Mouse (Mus musculus) hindbrain, embryonic 12.5 days (tissue): ENCODE results near the gene Tmem107. TPM values are rescaled to one million over a fixed set of nuclear protein-coding genes. Genes with fewer than 3 reads are reported as not detected.
A peak's percentile ranks its signal among the peaks of the same experiment; 100 is the strongest.

Experiments used
- ATAC-seq: fragments of 200-750 bp; cut with Nextera tagmentation; 2 replicates; pipeline ENCODE4 v1.8.0; 2017; ENCODE audit warnings: moderate TSS enrichment; ENCODE audit not compliant: low FRiP score
- H3K27ac ChIP-seq: fragments of 300-500 bp; sonication (generic); 2 replicates; pipeline ENCODE4 v1.5.1; 2016; ENCODE audit warnings: mild to moderate bottlenecking
- H3K27me3 ChIP-seq: fragments of 300-500 bp; sonication (generic); 2 replicates; pipeline ENCODE4 v1.6.1; 2016; ENCODE audit warnings: mild to moderate bottlenecking
- H3K36me3 ChIP-seq: fragments of 300-500 bp; sonication (generic); 2 replicates; pipeline ENCODE4 v1.6.1; 2016; ENCODE audit warnings: mild to moderate bottlenecking
- H3K4me1 ChIP-seq: fragments of 300-500 bp; sonication (generic); 2 replicates; pipeline ENCODE4 v1.6.1; 2016
- H3K4me2 ChIP-seq: fragments of 300-500 bp; sonication (generic); replicated peaks from 2 replicates; pipeline ENCODE4 v1.6.1; 2016; ENCODE audit warnings: mild to moderate bottlenecking
- H3K4me3 ChIP-seq: fragments of 300-500 bp; sonication (generic); 2 replicates; pipeline ENCODE4 v1.5.1; 2016; ENCODE audit warnings: mild to moderate bottlenecking
- H3K9ac ChIP-seq: fragments of 300-500 bp; sonication (generic); 2 replicates; pipeline ENCODE4 v1.6.1; 2016; ENCODE audit warnings: mild to moderate bottlenecking, moderate library complexity
- H3K9me3 ChIP-seq: fragments of 300-500 bp; sonication (generic); replicated peaks from 2 replicates; pipeline ENCODE4 v1.6.1; 2016; ENCODE audit warnings: mild to moderate bottlenecking
- WGBS: fragments of 180-500 bp; shearing (Covaris S2); methylation state at CpG from one replicate; pipeline ENCODE4 v1.1.7; 2016; 5-methylcytosine and 5-hydroxymethylcytosine counted together
- polyA plus RNA-seq: library from polyadenylated mRNA; unstranded; fragments of >200 nt; fragmentation: Nextera tagmentation; extraction: Ambion mirVana; gene quantifications from 2 replicates; pipeline ENCODE4 v1.2.1, GENCODE M21; 2016

The Tmem107 gene
- polyA plus RNA-seq, 1 experiment from 2014 or later, result 45.1 TPM

- H3K27ac ChIP-seq, result no peak overlapping the region
- 90% methylated on average over 8 of the region's 8 CpGs for WGBS
- no peak for ATAC-seq
Observed at GRCm38 (mm10) chr11:69080855-69081222, 10.2 kb downstream of the Tmem107 start.

DNA sequence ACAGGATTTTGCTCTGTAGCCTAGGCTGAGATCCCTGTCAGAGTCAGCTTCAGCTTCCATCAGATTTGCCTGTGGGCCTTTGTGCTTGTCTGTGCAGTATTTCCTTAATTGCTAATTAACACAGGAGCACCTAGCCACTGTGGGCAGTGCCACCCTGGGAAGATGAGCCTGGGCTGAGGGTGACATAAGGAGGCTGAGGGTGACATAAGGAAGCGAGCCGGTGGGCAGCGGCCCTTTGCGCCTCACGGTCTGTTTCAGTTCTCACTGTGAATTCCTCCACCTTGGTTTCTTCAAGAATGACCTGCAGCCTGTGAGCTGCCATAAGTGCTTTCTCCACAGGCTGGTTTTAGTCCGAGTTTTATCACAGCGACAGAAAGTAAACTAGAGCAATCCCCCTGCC lies 11.0 kb downstream of the Tmem107 start:
- H3K9ac ChIP-seq, result no peak overlapping the region
- no peak overlapping the region for H3K4me2 ChIP-seq
- no peak overlapping the region for H3K27ac ChIP-seq
- no peaks in the 10 kb centered on the region for H3K27me3 ChIP-seq
- 91% methylated on average over 7 of the region's 7 CpGs for WGBS
- no peak overlapping the region for H3K4me3 ChIP-seq
- H3K4me1 ChIP-seq, result no peaks in the 10 kb centered on the region
- no peaks in the 10 kb centered on the region for H3K36me3 ChIP-seq
- no peaks in the 10 kb centered on the region for H3K9me3 ChIP-seq
- ATAC-seq, result no peak

More at GRCm38 (mm10) chr11:69080855-69081222, 10.2 kb downstream of the Tmem107 start:
- Histone ChIP-seq H3K27me3 (no peaks in the 10 kb centered on the region), H3K4me2 (no peak overlapping the region), H3K4me3 (no peak overlapping the region), H3K36me3 (no peaks in the 10 kb centered on the region), H3K4me1 (no peaks in the 10 kb centered on the region), H3K9me3 (no peaks in the 10 kb centered on the region), H3K9ac (no peak overlapping the region)

- WGBS, result 70% methylated on average over 6 of the region's 6 CpGs
- no peak for ATAC-seq
Observed at GRCm38 (mm10) chr11:69085608-69086007, 15.0 kb downstream of the Tmem107 start.

DNA sequence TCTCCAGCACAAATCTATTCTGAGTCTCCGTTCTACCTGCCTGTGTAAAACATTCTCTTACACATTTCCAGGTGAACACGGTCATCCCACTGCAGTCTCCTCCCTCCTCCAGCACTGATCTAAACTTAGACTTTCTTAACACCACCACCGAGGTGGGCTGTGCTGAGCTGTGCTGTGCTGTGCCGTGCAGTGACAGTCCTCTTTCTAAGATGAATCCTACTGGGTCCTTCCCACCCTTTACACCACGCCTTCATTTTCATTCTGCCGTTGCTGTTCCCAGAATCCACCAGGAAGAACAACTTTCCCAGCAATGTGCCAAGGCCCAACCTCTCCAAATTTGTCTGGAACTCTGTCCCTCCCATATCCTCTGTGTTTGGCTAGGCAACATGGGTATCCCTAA lies 15.8 kb downstream of the Tmem107 start:
- Histone ChIP-seq H3K27ac (peak overlapping the region; percentile 95; the same call in 1 of the 2 replicates), H3K4me3 (no peak overlapping the region), H3K36me3 (peaks cover 11% of the 10 kb centered on the region; the same call in 1 of the 2 replicates), H3K4me2 (no peak overlapping the region), H3K9me3 (no peaks in the 10 kb centered on the region), H3K4me1 (peaks cover 27% of the 10 kb centered on the region), H3K9ac (0 out of 2 replicates have a peak overlapping the region, but pooled peaks have one; percentile 14), H3K27me3 (no peaks in the 10 kb centered on the region)
- WGBS, result 65% methylated on average over 6 of the region's 6 CpGs
- ATAC-seq, result no peak

More at GRCm38 (mm10) chr11:69085608-69086007, 15.0 kb downstream of the Tmem107 start:
- Histone ChIP-seq H3K36me3 (peaks cover 5% of the 10 kb centered on the region; the same call in 1 of the 2 replicates), H3K4me3 (no peak overlapping the region), H3K4me1 (peaks cover 23% of the 10 kb centered on the region), H3K27me3 (no peaks in the 10 kb centered on the region), H3K27ac (no peak overlapping the region), H3K9me3 (no peaks in the 10 kb centered on the region), H3K4me2 (no peak overlapping the region), H3K9ac (no peak overlapping the region)

GRCm38 (mm10) chr11:69087082-69087481 lies 16.5 kb downstream of the Tmem107 start:
- no peak for ATAC-seq
- H3K9me3 ChIP-seq, result no peaks in the 10 kb centered on the region
- H3K4me1 ChIP-seq, result peaks cover 30% of the 10 kb centered on the region
- H3K4me3 ChIP-seq, result no peak overlapping the region
- H3K27me3 ChIP-seq, result no peaks in the 10 kb centered on the region
- H3K27ac ChIP-seq, result peak overlapping the region; percentile 95
- no peak overlapping the region for H3K9ac ChIP-seq
- H3K36me3 ChIP-seq, result peaks cover 18% of the 10 kb centered on the region; the same call in 1 of the 2 replicates
- no peak overlapping the region; the same call in 1 of the 2 replicates for H3K4me2 ChIP-seq
- WGBS, result 37% methylated on average over 4 of the region's 4 CpGs

DNA sequence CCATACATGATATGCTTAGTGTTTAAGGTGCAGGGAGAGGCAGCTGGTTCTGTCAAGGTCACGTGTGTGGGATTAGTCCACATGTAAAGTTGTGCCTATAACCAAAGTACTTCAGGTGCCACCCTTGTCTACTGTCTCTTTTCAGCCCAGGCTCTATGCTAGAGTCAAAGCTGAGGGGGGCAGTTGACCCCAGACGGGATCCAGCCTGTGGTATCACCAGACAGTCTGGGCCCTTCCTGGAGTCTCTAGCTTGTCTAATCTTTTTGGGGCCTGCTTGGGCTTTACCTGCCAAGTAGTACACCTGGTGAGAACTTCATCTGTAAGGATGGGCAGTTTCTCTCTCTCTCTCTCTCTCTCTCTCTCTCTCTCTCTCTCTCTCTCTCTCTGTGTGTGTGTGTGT lies 17.0 kb downstream of the Tmem107 start:
- 64% methylated on average over 2 of the region's 2 CpGs for WGBS
- H3K36me3 ChIP-seq, result peaks cover 22% of the 10 kb centered on the region; the same call in 1 of the 2 replicates
- ATAC-seq, result no peak
- H3K27ac ChIP-seq, result peak overlapping the region; percentile 95; the same call in 1 of the 2 replicates
- no peak overlapping the region for H3K4me3 ChIP-seq
- peak overlapping the region; percentile 99; the same call in 1 of the 2 replicates for H3K9ac ChIP-seq
- no peaks in the 10 kb centered on the region for H3K27me3 ChIP-seq
- no peaks in the 10 kb centered on the region for H3K9me3 ChIP-seq
- peaks cover 30% of the 10 kb centered on the region for H3K4me1 ChIP-seq
- peak overlapping the region; percentile 84 for H3K4me2 ChIP-seq

GRCm38 (mm10) chr11:69088103-69088855 lies 17.7 kb downstream of the Tmem107 start, which contains the start of gene Vamp2:
Vamp2 (plus strand) TSS chr11:69088490.
- H3K4me2 ChIP-seq, result peak within 1 kb of the TSS; percentile 84
- peak; percentile 77 for ATAC-seq
- H3K4me3 ChIP-seq, result peak within 1 kb of the TSS; percentile 98
- H3K9me3 ChIP-seq, result no peaks in the 10 kb centered on the region
- peak within 1 kb of the TSS; percentile 95 for H3K27ac ChIP-seq
- peak within 1 kb of the TSS; percentile 99 for H3K9ac ChIP-seq
- no peaks in the 10 kb centered on the region for H3K27me3 ChIP-seq
- H3K36me3 ChIP-seq, result peaks cover 24% of the 10 kb centered on the region; the same call in 1 of the 2 replicates
- WGBS, result 1% methylated on average over 66 of the region's 67 CpGs
- H3K4me1 ChIP-seq, result peaks cover 30% of the 10 kb centered on the region

DNA sequence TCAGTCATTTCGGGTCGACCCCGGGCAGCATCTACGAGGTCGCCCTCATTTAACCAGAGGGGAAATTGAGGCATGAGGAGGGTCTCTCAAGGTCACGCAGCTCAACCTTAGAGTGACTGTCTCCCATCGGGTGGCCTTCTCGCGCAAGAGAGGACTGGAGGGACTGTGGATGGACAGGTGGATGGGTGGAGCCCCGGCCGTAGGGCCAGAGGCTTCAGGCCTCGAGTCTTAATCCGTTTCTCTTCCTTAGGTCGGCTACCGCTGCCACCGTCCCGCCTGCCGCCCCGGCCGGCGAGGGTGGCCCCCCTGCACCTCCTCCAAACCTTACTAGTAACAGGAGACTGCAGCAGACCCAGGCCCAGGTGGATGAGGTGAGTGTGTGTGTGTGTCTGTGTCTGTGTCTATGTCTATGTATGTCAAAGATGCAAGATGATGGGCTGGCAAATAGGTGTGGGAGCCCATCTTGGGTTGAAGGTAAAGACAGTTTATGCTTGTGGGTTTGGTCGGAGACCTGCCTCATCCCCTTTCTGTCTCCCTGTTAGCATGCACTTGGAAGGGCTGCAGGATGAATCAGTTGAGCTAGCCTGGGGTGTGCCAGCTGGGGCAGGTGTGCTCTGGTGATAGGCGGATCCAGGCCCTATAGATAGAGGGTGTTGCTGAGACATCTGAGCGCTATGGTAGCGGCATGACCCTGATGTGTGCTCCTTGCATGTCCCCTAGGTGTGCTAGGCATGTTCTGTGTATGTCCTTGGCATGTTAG lies 18.4 kb downstream of the Tmem107 start:
- peak overlapping the region; percentile 99 for H3K9ac ChIP-seq
- H3K4me1 ChIP-seq, result peaks cover 30% of the 10 kb centered on the region
- H3K4me2 ChIP-seq, result peak overlapping the region; percentile 84
- peak overlapping the region; percentile 98 for H3K4me3 ChIP-seq
- 11% methylated on average over 25 of the region's 25 CpGs for WGBS
- ATAC-seq, result peak; percentile 38
- H3K36me3 ChIP-seq, result peaks cover 24% of the 10 kb centered on the region; the same call in 1 of the 2 replicates
- H3K27ac ChIP-seq, result peak overlapping the region; percentile 95
- H3K9me3 ChIP-seq, result no peaks in the 10 kb centered on the region
- H3K27me3 ChIP-seq, result no peaks in the 10 kb centered on the region

GRCm38 (mm10) chr11:69089616-69090290 lies 19.1 kb downstream of the Tmem107 start:
- H3K4me2 ChIP-seq, result peak overlapping the region; percentile 84
- WGBS, result 90% methylated on average over 12 of the region's 12 CpGs
- H3K9ac ChIP-seq, result peak overlapping the region; percentile 99
- peaks cover 24% of the 10 kb centered on the region; the same call in 1 of the 2 replicates for H3K36me3 ChIP-seq
- ATAC-seq, result no peak
- H3K9me3 ChIP-seq, result no peaks in the 10 kb centered on the region
- 0 out of 2 replicates have a peak overlapping the region, but pooled peaks have one; percentile 95 for H3K27ac ChIP-seq
- H3K4me1 ChIP-seq, result peaks cover 35% of the 10 kb centered on the region
- peak overlapping the region; percentile 98 for H3K4me3 ChIP-seq
- H3K27me3 ChIP-seq, result no peaks in the 10 kb centered on the region

- H3K9me3 ChIP-seq, result no peaks in the 10 kb centered on the region
- no peak for ATAC-seq
- peak overlapping the region; percentile 38 for H3K9ac ChIP-seq
- peaks cover 24% of the 10 kb centered on the region; the same call in 1 of the 2 replicates for H3K36me3 ChIP-seq
- WGBS, result 61% methylated on average over 6 of the region's 6 CpGs
- H3K4me1 ChIP-seq, result peaks cover 37% of the 10 kb centered on the region
- no peak overlapping the region for H3K27ac ChIP-seq
- H3K27me3 ChIP-seq, result no peaks in the 10 kb centered on the region
- no peak overlapping the region for H3K4me3 ChIP-seq
- no peak overlapping the region for H3K4me2 ChIP-seq
Observed at GRCm38 (mm10) chr11:69090367-69090766, 19.8 kb downstream of the Tmem107 start.

DNA sequence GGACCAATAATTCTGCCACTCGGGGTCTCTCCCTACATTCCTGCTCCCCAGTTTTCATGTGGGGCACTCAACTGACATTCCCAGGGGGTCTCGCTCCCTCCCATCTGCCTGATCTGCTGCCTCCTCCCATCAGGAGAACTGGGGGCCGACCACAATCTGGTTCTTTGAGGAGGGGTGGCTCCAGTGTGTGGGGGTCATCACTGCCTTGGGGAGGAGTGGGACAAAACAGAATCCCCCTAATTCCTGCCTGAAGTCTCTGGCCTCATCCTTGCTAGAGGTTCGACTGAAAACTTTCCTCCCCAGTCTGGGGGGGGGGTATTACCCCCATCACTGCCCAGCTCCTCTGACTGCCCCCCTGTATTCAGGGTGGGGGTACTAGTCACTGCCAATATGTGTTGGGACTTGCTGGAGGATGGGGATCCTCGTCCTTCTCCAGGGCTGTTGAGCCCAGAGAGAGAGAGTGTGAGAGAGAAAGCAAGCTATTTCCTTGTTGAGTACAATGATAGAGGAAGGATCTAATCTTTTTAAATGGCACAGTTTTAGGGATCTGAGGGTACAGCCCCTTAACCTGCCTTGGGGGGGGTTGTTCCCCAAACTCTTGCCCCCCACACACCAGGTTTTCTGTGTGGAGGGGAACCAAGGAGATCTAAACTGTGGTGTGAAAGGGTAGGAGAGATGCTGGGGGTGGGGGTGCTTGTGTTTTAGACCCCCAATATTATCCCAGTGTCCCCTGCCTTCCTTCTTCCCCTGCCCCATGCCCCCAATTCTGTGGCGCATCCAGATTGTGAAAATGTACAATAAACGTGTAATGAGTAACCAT lies 21.2 kb downstream of the Tmem107 start:
- WGBS, result 67% methylated on average over 7 of the region's 7 CpGs
- Histone ChIP-seq H3K4me3 (no peak overlapping the region), H3K36me3 (peaks cover 24% of the 10 kb centered on the region; the same call in 1 of the 2 replicates), H3K27ac (no peak overlapping the region), H3K9me3 (no peaks in the 10 kb centered on the region), H3K4me1 (peaks cover 50% of the 10 kb centered on the region), H3K9ac (no peak overlapping the region), H3K27me3 (no peaks in the 10 kb centered on the region), H3K4me2 (no peak overlapping the region)
- ATAC-seq, result no peak
